Mouse (Mus musculus): ENCODE data around the gene Gm28042.

- no peak for TF ChIP-seq CTCF (IDR thresholded peaks at IDR 0.05; ENCODE audit: borderline replicate concordance, control insufficient read depth, extremely low read depth, insufficient read depth, low read length, poor library complexity)
- TF ChIP-seq POLR2A (IDR thresholded peaks at IDR 0.05; ENCODE audit: control insufficient read depth, extremely low read depth, insufficient read depth, low read length, poor library complexity), result no peak
These were observed 40.9 kb upstream of the Gm28042 start for GRCm38 (mm10) chr2:119986369-119986768.
